Mouse (Mus musculus) liver, embryonic 12.5 days (tissue): Measurements from ENCODE around the gene Nfix. TPM values are rescaled to one million over a fixed set of nuclear protein-coding genes. Genes with fewer than 3 reads are reported as not detected.

Experiments used
- ATAC-seq: fragments of 200-750 bp; cut with Nextera tagmentation; 2 replicates; pipeline ENCODE4 v1.8.0; 2017; ENCODE audit warnings: moderate number of reproducible peaks, mild to moderate bottlenecking, moderate library complexity
- H3K27ac ChIP-seq: fragments of 300-500 bp; sonication (generic); 2 replicates; pipeline ENCODE4 v1.5.1; 2016; ENCODE audit warnings: mild to moderate bottlenecking
- H3K27me3 ChIP-seq: fragments of 300-500 bp; sonication (generic); replicated peaks from 2 replicates; pipeline ENCODE4 v1.6.1; 2016; ENCODE audit warnings: mild to moderate bottlenecking, moderate library complexity
- H3K36me3 ChIP-seq: fragments of 300-500 bp; sonication (generic); 2 replicates; pipeline ENCODE4 v1.6.1; 2016; ENCODE audit warnings: mild to moderate bottlenecking, moderate library complexity
- H3K4me1 ChIP-seq: fragments of 300-500 bp; sonication (generic); 2 replicates; pipeline ENCODE4 v1.6.1; 2016
- H3K4me2 ChIP-seq: fragments of 300-500 bp; sonication (generic); 2 replicates; pipeline ENCODE4 v1.6.1; 2016; ENCODE audit warnings: mild to moderate bottlenecking, moderate library complexity
- H3K4me3 ChIP-seq: fragments of 300-500 bp; sonication (generic); 2 replicates; pipeline ENCODE4 v1.5.1; 2016; ENCODE audit warnings: mild to moderate bottlenecking, moderate library complexity
- H3K9ac ChIP-seq: fragments of 300-500 bp; sonication (generic); 2 replicates; pipeline ENCODE4 v1.6.1; 2016; ENCODE audit warnings: mild to moderate bottlenecking, moderate library complexity
- H3K9me3 ChIP-seq: fragments of 300-500 bp; sonication (generic); replicated peaks from 2 replicates; pipeline ENCODE4 v1.6.1; 2016; ENCODE audit warnings: mild to moderate bottlenecking, moderate library complexity
- WGBS: fragments of 180-500 bp; shearing (Covaris S2); methylation state at CpG from one replicate; pipeline ENCODE4 v1.1.7; 2016; ENCODE audit not compliant: insufficient replicate concordance; 5-methylcytosine and 5-hydroxymethylcytosine counted together
- polyA plus RNA-seq: library from polyadenylated mRNA; unstranded; fragments of >200 nt; fragmentation: Nextera tagmentation; extraction: Ambion mirVana; gene quantifications from 2 replicates; pipeline ENCODE4 v1.2.1, GENCODE M21; 2016

Gene Nfix
- polyA plus RNA-seq, 1 experiment from 2014 or later, result 2.8 TPM

- H3K27ac ChIP-seq, result peak overlapping the region; percentile 97
- peaks cover 43% of the 10 kb centered on the region for H3K36me3 ChIP-seq
Observed at GRCm38 (mm10) chr8:84702963-84703465, 97.1 kb downstream of the Nfix start.

GRCm38 (mm10) chr8:84702561-84702960, 97.6 kb downstream of the Nfix start:
- Histone ChIP-seq H3K4me3 (peak overlapping the region; percentile 83), H3K4me1 (peaks cover 82% of the 10 kb centered on the region), H3K27ac (peak overlapping the region; percentile 97), H3K27me3 (peaks cover 26% of the 10 kb centered on the region), H3K9me3 (no peaks in the 10 kb centered on the region), H3K9ac (peak overlapping the region; percentile 97), H3K36me3 (peaks cover 47% of the 10 kb centered on the region), H3K4me2 (peak overlapping the region; percentile 96)
- ATAC-seq, result no peak
- WGBS, result 15% methylated on average over 9 of the region's 9 CpGs

More at GRCm38 (mm10) chr8:84702963-84703465, 97.1 kb downstream of the Nfix start:
- Histone ChIP-seq H3K9me3 (no peaks in the 10 kb centered on the region), H3K9ac (peak overlapping the region; percentile 97), H3K4me1 (peaks cover 84% of the 10 kb centered on the region), H3K4me3 (peak overlapping the region; percentile 83), H3K4me2 (peak overlapping the region; percentile 96), H3K27me3 (peaks cover 30% of the 10 kb centered on the region)
- no peak for ATAC-seq
- WGBS, result 26% methylated on average over 6 of the region's 6 CpGs

GRCm38 (mm10) chr8:84700941-84701911, 98.9 kb downstream of the Nfix start, which contains the start of gene Lyl1:
Gene Lyl1, plus strand, starts transcription at chr8:84701457.
- ATAC-seq, result peak; percentile 86
- Histone ChIP-seq H3K9ac (peak within 1 kb of the TSS; percentile 97), H3K4me3 (peak within 1 kb of the TSS; percentile 83), H3K27me3 (peaks cover 14% of the 10 kb centered on the region), H3K27ac (peak within 1 kb of the TSS; percentile 97), H3K36me3 (peaks cover 61% of the 10 kb centered on the region), H3K4me1 (peaks cover 69% of the 10 kb centered on the region), H3K4me2 (peak within 1 kb of the TSS; percentile 96), H3K9me3 (no peaks in the 10 kb centered on the region)
- under 1% methylated on average over 34 of the region's 34 CpGs for WGBS

GRCm38 (mm10) chr8:84700526-84700925, 99.6 kb downstream of the Nfix start:
- H3K4me3 ChIP-seq, result peak overlapping the region; percentile 83; the same call in 1 of the 2 replicates
- H3K27me3 ChIP-seq, result peaks cover 12% of the 10 kb centered on the region
- peaks cover 68% of the 10 kb centered on the region for H3K36me3 ChIP-seq
- H3K9me3 ChIP-seq, result no peaks in the 10 kb centered on the region
- 31% methylated on average over 5 of the region's 5 CpGs for WGBS
- H3K27ac ChIP-seq, result peak overlapping the region; percentile 97
- ATAC-seq, result no peak
- H3K4me2 ChIP-seq, result peak overlapping the region; percentile 96
- H3K9ac ChIP-seq, result peak overlapping the region; percentile 97
- peaks cover 64% of the 10 kb centered on the region for H3K4me1 ChIP-seq

DNA sequence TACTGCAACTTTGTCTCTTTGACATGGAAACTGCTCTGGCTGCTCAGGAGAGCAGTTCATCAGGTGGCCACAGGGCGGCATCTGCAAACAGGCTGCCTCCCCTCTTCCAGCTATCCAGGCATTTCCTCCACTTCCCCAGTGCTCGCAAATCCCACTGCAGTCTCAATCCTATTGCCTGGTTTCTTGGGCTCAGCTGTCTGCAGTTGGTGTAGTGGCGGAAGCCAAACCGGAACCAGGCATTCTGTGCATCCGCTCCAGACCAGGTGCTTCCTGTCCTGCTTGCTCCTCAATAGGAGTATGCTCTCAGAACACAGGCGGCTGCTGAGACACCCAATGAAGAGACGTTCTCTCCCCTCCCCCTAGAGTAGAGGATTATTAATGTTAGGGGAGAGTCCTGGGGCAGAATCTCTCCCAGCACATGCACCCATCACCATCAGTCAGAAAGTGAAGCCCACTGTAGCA, 100.3 kb downstream of the Nfix start:
- ATAC-seq, result no peak
- Histone ChIP-seq H3K36me3 (peaks cover 74% of the 10 kb centered on the region), H3K4me2 (peak overlapping the region; percentile 96), H3K9me3 (no peaks in the 10 kb centered on the region), H3K27ac (peak overlapping the region; percentile 97), H3K9ac (peak overlapping the region; percentile 97), H3K4me3 (0 out of 2 replicates have a peak overlapping the region, but pooled peaks have one; percentile 7), H3K4me1 (peaks cover 57% of the 10 kb centered on the region), H3K27me3 (peaks cover 7% of the 10 kb centered on the region; the same call in 1 of the 2 replicates)
- 20% methylated on average over 7 of the region's 7 CpGs for WGBS

- Histone ChIP-seq H3K36me3 (peaks cover 78% of the 10 kb centered on the region), H3K4me1 (peaks cover 48% of the 10 kb centered on the region), H3K4me3 (no peak overlapping the region), H3K4me2 (peak overlapping the region; percentile 96; the same call in 1 of the 2 replicates), H3K9ac (no peak overlapping the region), H3K9me3 (no peaks in the 10 kb centered on the region), H3K27ac (peak overlapping the region; percentile 97), H3K27me3 (peaks cover 7% of the 10 kb centered on the region; the same call in 1 of the 2 replicates)
- 94% methylated on average over 9 of the region's 9 CpGs for WGBS
- no peak for ATAC-seq
Observed at GRCm38 (mm10) chr8:84698929-84699401, 101.2 kb downstream of the Nfix start.

DNA sequence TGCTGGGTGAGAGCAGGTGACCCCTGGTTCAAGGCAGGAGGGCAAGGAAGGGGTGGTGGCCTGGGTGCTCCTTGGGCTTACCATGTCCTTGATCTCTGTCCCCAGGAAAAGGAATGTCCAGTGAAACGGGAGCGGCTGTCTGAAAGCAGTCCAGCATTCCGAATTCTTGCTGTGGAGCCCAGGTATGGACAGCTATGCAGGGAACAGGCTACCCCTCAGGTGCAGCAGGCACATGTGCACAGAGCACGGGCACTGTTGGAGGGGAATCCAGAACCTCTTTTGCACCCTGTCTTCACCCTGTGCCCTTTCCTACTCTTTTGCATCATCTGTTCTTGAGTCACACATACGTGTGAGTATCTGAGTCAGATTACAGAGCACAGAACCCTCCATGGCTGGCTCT, 101.9 kb downstream of the Nfix start:
- H3K27me3 ChIP-seq, result peaks cover 7% of the 10 kb centered on the region; the same call in 1 of the 2 replicates
- ATAC-seq, result no peak
- no peak overlapping the region for H3K4me3 ChIP-seq
- H3K9ac ChIP-seq, result no peak overlapping the region
- peaks cover 41% of the 10 kb centered on the region for H3K4me1 ChIP-seq
- WGBS, result 83% methylated on average over 5 of the region's 5 CpGs
- H3K4me2 ChIP-seq, result no peak overlapping the region
- peaks cover 78% of the 10 kb centered on the region for H3K36me3 ChIP-seq
- H3K9me3 ChIP-seq, result no peaks in the 10 kb centered on the region
- peak overlapping the region; percentile 97; the same call in 1 of the 2 replicates for H3K27ac ChIP-seq

- Histone ChIP-seq H3K9me3 (no peaks in the 10 kb centered on the region), H3K4me2 (no peak overlapping the region), H3K9ac (no peak overlapping the region), H3K27ac (no peak overlapping the region), H3K27me3 (no peaks in the 10 kb centered on the region), H3K4me3 (no peak overlapping the region), H3K36me3 (peaks cover 78% of the 10 kb centered on the region), H3K4me1 (peaks cover 36% of the 10 kb centered on the region)
- ATAC-seq, result no peak
- WGBS, result 76% methylated on average over 14 of the region's 14 CpGs
Observed at GRCm38 (mm10) chr8:84697166-84698130, 102.7 kb downstream of the Nfix start.

DNA sequence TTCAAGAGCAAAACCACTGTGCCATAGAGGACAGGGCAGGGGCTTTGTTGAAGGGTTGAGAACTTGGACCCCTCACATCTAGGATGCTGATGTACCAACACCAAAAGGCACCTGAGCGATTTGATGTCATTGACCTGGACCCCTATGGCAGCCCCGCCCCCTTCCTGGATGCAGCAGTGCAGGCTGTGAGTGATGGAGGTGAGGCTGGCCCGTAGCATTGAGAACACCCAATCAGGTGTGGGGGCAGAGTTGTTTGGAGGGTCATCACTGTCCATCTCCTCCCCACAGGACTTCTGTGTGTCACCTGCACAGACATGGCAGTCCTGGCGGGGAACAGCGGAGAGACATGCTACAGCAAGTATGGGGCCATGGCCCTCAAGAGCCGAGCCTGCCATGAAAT, 105.0 kb downstream of the Nfix start:
- no peaks in the 10 kb centered on the region for H3K27me3 ChIP-seq
- no peak overlapping the region for H3K4me3 ChIP-seq
- peaks cover 34% of the 10 kb centered on the region for H3K4me1 ChIP-seq
- no peak overlapping the region for H3K9ac ChIP-seq
- WGBS, result 85% methylated on average over 6 of the region's 6 CpGs
- peaks cover 92% of the 10 kb centered on the region for H3K36me3 ChIP-seq
- no peaks in the 10 kb centered on the region for H3K9me3 ChIP-seq
- ATAC-seq, result no peak
- H3K4me2 ChIP-seq, result no peak overlapping the region
- H3K27ac ChIP-seq, result no peak overlapping the region

- peaks cover 30% of the 10 kb centered on the region for H3K4me1 ChIP-seq
- no peaks in the 10 kb centered on the region for H3K9me3 ChIP-seq
- no peaks in the 10 kb centered on the region for H3K27me3 ChIP-seq
- peaks cover 77% of the 10 kb centered on the region for H3K36me3 ChIP-seq
- no peak overlapping the region for H3K4me3 ChIP-seq
- no peak for ATAC-seq
- 82% methylated on average over 4 of the region's 4 CpGs for WGBS
- H3K27ac ChIP-seq, result no peak overlapping the region
- H3K9ac ChIP-seq, result no peak overlapping the region
- no peak overlapping the region for H3K4me2 ChIP-seq
Observed at GRCm38 (mm10) chr8:84693332-84693731, 106.8 kb downstream of the Nfix start.
